Mouse (Mus musculus): ENCODE data around the gene Ndufaf2. TPM values are rescaled to one million over a fixed set of nuclear protein-coding genes. Genes with fewer than 3 reads are reported as not detected.

Gene Ndufaf2
- polyA plus RNA-seq, 1 experiment from 2014 or later = 79.7 TPM

GRCm38 (mm10) chr13:107954445-107955261, 203.8 kb downstream of the Ndufaf2 start:
- TF ChIP-seq CTCF (IDR thresholded peaks at IDR 0.05; ENCODE audit: low read depth) = no peak
- peak; percentile 33; the same call in 1 of the 2 replicates for ATAC-seq (ENCODE audit: insufficient read depth)
- Histone ChIP-seq H3K9me3 (ENCODE audit: low read depth, low read length) (no peaks in the 10 kb centered on the region), H3K9ac (no peak overlapping the region), H3K4me3 (ENCODE audit: low read depth, low read length) (no peak overlapping the region), H3K27me3 (ENCODE audit: insufficient read depth, low read length) (no peaks in the 10 kb centered on the region), H3K4me1 (ENCODE audit: insufficient read depth) (peaks cover 10% of the 10 kb centered on the region), H3K27ac (ENCODE audit: low read depth) (peak overlapping the region; percentile 73), H3K36me3 (ENCODE audit: insufficient read depth) (no peaks in the 10 kb centered on the region), H3K4me2 (peak overlapping the region; percentile 25; the same call in 1 of the 2 replicates)
- DNase-seq = no peak
- WGBS = 33% methylated on average over 16 of the region's 16 CpGs

GRCm38 (mm10) chr13:107954100-107954444, 204.4 kb downstream of the Ndufaf2 start:
- Histone ChIP-seq H3K9ac (no peak overlapping the region), H3K4me2 (no peak overlapping the region), H3K36me3 (ENCODE audit: insufficient read depth) (no peaks in the 10 kb centered on the region), H3K27me3 (ENCODE audit: insufficient read depth, low read length) (no peaks in the 10 kb centered on the region), H3K4me3 (ENCODE audit: low read depth, low read length) (no peak overlapping the region), H3K4me1 (ENCODE audit: insufficient read depth) (peaks cover 10% of the 10 kb centered on the region), H3K27ac (ENCODE audit: low read depth) (peak overlapping the region; percentile 73; the same call in 1 of the 2 replicates), H3K9me3 (ENCODE audit: low read depth, low read length) (no peaks in the 10 kb centered on the region)
- no peak for TF ChIP-seq CTCF (IDR thresholded peaks at IDR 0.05; ENCODE audit: low read depth)
- DNase-seq = peak; percentile 24
- 37% methylated on average over 9 of the region's 9 CpGs for WGBS
- ATAC-seq (ENCODE audit: insufficient read depth) = no peak

Other genes with a start within 250 kb of the Ndufaf2 start
- gene Smim15, start 114.2 kb downstream of the Ndufaf2 start, polyA plus RNA-seq (2014; fragmentation: Nextera tagmentation; extraction: Ambion mirVana) = 68.2 and 70.0 TPM in 2 replicates
- 21.3 and 23.7 TPM in 2 replicates for gene Ercc8, start 108 bp upstream of the Ndufaf2 start, polyA plus RNA-seq (2014; fragmentation: Nextera tagmentation; extraction: Ambion mirVana)
- 9.7 and 9.9 TPM in 2 replicates for gene Elovl7, start 55.8 kb upstream of the Ndufaf2 start, polyA plus RNA-seq (2014; fragmentation: Nextera tagmentation; extraction: Ambion mirVana)
- 17.3 and 20.2 TPM in 2 replicates for gene Depdc1b, start 157.7 kb upstream of the Ndufaf2 start, polyA plus RNA-seq (2014; fragmentation: Nextera tagmentation; extraction: Ambion mirVana)

Measured in lung, embryonic 14.5 days (tissue).